Mouse (Mus musculus) granulocyte monocyte progenitor cell, adult 5-6 weeks (primary cell): ENCODE results near the gene Itgad. TPM values are rescaled to one million over a fixed set of nuclear protein-coding genes. Genes with fewer than 3 reads are reported as not detected.
A peak's percentile ranks its signal among the peaks of the same experiment; 100 is the strongest.

Source experiments
- ATAC-seq: replicated peaks from 2 replicates; pipeline ENCODE4 v1.8.0; 2016; ENCODE audit warnings: mild to moderate bottlenecking, moderate TSS enrichment, inconsistent platforms; ENCODE audit not compliant: poor library complexity, severe bottlenecking
- total RNA-seq, 2 experiments: library from RNA; stranded (forward) in 1 of 2; stranded (reverse) in 1 of 2; fragments of 200-712, 200-1000 nt in 1 of 2; fragments of >200 nt in 1 of 2; fragmentation: Nextera tagmentation in 1 of 2; gene quantifications; 2 replicates each; pipeline ENCODE4 v1.2.3; 2014 to 2017

Gene Itgad
- total RNA-seq (2014; fragmentation: Nextera tagmentation) (0.47 TPM in 1 of 2 replicates, not detected in the other), total RNA-seq (2017) (0.21 TPM in 1 of 2 replicates, not detected in the other)

DNA sequence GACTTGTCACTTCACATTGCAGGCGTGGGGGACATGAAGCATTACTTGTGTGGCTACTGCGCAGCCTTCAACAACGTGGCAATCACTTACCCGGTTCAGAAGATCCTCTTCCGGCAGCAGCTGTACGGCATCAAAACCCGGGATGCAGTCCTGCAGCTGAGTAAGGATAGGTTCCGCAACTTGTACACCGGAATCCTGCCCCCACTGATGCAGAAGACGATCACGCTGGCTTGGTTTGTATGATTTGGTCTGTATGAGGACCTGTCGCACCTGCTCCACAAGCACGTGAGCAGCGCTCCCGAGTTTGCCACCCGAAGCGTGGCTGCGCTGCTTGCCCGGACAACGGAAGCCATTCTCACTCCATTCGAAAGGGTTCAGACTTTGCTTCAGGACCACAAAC, at the start of gene Itgad:
Itgad (plus strand) TSS at position 301 of the 400 bp plus-strand sequence.
- ATAC-seq, result no peak

DNA sequence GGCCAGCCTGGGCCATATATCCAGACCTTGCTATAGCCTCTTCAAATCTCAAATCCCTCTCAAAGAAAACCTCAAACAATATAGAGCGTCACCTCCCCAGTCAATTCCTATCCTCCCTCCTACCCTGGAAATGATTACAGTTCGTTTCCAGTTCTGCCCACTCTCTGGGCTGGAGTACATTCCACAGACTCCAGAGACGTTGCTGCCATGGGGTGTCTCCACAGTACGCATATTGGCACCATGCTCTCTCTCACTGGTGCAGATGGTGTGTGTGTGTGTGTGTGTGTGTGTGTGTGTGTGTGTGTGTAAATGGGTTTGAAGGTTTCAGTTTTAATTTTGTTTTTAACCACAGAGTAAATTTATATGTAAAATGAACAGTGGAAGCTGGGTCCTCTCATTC, 48.9 kb upstream of the Itgad start:
- 0 out of 2 replicates have a peak, but pooled peaks have one; percentile 42 for ATAC-seq

DNA sequence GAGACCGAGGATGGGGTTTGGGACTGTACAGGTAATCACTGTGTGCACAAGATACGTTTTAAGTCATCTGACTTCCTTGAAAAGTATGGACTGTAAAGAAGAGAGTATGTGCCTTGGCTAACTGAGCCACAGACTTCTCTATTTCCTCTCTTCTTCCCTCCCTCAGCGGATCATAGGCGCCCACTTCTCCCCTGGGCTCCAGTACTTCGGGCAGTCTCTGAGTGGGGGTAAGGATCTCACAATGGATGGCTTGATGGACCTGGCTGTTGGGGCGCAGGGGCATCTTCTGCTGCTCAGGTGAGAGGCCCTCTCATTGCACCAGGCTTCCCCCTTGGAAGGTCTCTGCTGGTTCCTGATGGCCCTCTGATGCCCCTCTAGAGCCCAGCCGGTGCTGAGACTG, 46.7 kb upstream of the Itgad start:
- ATAC-seq, result no peak

DNA sequence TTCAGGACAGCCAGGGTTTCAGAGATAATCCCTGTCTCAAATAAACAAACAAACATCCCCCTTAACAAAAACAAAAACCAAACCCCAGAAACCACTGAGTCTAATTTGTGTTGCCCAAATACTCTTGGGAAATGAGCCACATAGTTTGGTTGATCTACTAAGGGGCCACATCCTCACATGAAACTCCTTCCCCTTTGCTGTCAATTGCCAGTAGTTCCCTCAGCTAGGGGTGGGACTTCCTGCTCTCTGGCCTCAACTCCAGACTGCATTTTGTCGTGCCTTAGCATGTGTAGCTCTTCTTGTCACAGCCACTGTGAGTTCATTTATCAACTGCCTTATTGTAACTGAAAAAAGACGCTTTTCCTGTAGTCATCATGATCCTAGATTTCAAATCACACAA, 43.9 kb upstream of the Itgad start:
- peak; percentile 84 for ATAC-seq

DNA sequence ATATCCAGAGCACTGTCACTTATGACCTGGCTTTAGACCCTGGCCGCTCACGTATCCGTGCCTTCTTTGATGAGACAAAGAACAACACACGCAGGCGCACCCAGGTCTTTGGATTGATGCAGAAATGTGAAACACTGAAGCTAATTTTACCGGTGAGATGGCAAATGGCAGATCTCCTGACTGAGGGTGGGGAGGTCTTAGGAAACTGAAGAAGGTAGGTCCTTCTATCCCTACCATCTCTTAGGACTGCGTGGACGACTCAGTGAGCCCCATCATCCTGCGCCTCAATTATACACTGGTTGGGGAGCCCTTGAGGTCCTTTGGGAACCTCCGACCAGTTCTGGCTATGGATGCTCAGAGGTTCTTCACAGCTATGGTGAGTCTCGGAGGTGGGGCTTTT, 42.0 kb upstream of the Itgad start:
- ATAC-seq, result no peak

DNA sequence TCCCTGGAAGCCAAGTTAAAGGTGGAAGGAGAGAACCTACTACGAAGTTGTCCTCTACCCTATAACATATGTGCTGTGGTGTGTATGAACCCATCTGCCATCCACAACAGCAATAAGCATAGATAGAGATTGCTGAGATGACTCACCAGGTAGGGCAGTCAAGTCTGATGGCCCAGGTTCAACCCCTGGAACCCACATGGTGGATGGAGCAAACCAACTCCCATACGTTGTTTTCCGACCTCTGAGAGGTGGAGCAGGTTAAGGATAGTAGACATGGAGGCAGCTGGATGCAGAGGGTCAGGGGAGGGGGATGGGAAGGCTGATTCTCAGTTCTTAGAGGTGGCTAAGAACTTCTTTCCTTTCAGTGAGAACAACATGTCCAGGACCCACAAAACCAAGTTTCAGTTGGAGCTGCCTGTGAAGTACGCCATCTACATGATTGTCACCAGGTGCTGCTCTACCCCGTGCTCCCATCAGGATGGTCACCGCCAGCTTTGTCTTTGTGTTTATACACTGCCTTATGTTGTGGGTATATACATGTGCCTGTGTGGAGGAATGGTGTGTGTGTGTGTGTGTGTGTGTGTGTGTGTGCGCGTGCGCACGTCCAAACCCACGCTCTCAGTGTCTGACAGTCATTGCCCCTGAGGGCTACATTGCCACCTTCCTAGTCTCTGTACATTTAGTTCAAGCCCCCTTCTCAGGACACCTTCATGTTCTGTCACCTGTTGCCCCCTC, 39.6 kb upstream of the Itgad start:
- ATAC-seq, result no peak

DNA sequence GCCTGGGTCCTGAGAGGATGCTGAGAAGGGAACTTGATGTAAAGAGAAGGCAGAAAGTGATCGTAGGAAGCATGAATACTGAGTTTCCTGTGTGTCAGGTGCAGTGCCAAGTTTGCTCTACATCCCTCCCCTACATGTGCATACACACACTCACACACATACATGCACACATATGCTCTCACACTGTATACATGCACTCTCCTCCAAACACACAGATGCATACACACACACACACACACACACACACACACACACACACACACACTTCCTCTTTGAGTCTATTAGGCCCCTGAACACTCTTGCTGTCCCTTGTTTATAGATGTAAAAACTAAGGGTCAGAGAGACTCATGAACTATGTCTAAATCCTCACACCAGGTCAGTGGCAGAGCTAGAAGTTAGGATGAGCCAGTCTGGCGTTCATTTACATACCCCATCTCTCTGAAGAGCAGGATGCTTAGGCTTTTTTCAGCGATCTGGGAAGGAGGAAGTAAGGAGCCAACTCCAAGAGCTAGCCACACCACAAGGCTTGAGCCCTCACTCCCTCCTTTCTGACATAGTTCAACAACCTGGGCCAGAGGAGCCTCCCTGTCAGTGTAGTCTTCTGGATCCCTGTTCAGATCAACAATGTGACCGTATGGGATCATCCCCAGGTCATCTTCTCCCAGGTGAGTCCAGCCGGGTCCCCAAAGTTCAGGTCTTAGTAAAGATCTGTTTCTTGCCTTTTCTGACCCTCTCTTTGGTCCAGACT, 38.8 kb upstream of the Itgad start:
- ATAC-seq, result peak; percentile 62

DNA sequence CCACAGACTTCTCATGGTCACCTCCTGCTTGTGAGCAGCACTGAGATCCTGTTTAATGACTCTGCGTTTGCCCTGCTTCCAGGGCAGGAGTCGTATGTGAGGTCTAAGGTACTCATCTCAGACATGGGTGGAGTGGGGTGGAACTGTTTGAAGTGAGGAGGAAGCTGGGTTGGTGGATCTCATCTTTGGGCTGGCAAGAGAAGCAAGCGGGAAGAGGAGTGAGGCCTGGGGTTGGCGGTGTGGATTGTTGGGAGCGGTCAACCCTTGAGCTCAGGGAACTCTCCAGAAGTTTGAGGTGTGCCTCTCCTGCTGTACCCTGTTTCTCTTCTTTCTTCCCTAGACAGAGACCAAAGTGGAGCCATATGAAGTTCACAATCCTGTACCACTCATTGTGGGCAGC, 37.8 kb upstream of the Itgad start:
- ATAC-seq, result no peak

DNA sequence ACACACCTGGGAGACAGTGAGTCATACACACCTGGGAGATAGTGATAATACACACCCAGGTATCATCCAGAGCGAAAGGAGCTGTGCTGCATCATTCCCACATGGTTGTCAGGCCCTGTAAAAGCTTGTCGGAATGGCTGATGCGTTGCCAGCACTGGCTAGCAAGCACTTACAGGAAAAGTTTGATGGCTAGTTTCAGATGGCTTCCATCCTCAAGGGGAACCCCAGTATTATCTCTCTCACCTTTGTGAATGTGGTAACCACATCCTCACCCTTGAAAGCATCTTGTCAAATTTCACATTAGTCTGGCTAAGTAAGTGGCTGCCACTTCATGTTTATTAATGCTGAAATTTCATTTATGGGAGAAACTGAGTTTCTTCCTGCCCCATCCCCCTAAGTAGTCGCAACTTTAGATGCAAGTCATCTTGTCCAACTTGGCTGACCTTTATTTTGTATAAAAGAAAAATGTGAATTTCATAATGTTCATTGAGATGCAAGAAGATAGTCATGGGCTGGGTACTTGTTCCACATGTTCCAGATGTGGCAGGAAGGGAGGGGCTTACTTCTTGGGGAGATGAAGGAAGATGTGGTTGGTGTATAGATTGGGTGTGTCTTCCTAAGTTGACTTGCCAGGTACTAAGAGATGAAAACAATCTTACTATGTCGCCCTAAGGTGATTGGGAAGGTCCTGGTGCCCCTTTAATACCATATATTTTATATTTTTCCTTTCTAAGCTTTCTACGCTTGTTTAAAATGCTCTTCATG, 34.3 kb upstream of the Itgad start:
- ATAC-seq, result no peak

DNA sequence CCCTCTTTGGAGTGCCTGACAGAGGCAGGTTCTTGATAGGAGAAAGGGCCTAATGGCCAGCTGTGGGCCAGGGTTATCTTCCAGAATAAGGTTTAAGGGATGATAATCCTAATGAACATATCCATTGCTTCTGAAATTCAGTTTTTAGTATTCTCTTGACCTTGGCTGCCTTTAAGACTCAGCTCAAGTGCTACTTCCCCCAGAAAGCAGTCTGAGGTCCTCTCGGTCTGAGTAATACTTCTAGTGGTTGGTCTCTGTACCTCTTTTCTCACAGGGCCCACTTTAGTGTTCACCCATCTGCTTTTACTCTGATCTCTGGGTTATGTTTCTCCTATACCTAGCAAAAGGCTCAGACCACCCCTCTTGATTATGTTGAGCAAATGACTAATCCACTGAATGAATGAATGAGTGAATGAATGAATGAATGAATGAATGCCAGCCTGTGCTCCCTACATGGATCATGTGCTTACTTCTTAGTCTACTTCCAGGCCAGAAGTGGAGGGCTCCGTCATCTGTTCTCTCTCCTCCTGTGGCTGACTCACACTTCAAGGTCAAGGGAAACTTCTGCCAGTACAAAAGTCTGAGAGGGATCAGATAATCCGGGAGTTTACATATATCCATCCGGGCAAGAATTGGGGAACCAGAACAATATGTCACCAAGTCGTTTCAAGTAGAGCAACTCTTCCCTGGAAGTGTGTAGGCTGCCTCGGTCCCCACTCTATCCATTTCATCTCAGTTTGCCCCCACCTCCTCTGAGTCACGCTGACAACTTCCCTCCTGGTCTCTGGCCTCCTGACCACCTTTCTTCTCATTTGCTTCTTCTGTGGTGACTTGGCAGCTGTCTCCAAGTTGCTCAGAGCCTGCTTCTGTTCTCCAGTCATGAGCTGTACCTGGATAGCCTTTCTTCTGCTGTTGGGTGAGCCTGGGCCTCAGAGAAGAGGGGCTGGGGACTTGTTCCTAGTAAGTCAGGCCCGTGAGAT, 25.1 kb upstream of the Itgad start, which contains the start of gene Itgax:
Itgax (plus strand) TSS at position 807 of the 980 bp plus-strand sequence.
- ATAC-seq, result peak; percentile 42

DNA sequence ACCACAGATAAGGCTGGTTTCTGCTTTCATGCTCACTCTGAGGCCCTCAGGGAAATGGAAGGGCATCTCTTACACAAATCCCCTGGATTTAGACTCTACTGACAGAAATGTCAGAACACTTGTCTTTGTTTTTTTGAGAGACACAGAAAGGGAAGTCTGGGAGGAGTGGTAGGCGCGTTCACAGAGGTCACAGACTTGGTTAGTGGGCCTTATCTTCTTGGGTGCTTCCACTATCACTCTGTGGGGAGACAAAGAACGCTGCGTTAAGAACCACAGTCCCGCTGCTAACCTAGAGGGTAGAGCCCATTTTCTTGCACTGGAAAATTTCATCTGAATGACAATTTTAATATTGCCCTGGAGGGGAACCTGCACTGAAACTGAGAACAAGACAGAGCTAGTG, 22.0 kb upstream of the Itgad start:
- ATAC-seq, result no peak

DNA sequence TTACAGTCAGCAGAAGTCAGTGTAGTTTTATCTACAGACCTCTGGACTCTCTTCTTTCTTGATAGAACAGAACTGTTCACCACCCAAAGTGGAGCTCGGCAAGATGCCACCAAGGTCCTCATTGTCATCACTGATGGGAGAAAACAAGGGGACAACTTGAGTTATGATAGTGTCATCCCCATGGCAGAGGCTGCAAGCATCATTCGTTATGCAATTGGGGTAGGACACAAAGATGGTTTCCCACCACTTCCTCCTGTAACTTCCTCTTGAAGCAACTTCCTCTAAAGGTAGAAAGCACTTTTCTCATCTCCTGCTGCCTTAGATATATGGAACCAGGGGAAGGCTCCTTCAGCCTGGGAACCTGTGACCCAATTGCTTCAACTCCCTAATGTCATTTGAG, 20.6 kb upstream of the Itgad start:
- peak; percentile 88 for ATAC-seq

DNA sequence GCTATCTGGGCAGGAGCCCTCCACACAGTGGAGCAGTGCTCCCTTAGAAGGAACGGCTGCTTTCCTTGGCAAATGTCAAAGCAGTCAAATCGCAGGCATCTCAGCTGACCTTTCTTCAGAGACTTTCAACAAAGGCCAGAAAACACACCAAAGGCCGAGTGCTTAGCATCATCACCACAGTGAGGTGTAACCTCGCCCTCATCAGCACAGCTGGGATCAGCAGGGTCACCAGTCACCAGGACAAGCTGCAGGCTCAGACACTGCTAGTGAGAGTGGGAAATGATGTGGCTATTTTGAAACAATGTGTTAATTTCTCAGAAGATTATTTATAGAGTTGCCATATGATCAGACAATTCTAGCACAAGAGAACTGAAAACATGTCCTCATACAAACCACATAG, 17.2 kb upstream of the Itgad start:
- no peak for ATAC-seq

DNA sequence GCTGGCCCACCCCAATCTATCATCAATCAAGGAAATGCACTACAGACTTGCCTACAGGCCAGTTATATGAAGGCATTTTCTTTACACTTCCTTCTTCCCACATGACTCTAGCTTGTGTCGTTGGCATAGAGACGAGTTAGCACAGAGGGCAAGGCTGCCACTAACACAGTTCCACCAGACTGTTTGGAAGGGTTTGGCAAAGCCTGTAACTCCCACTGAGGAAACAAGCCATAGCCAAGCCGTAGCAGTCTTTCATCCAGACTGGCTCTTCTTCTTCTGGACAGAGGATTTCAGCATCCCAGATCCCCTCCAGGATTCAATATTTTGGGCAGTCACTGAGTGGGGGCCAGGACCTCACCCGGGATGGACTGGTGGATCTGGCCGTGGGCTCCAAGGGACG, 14.6 kb upstream of the Itgad start:
- ATAC-seq, result no peak

DNA sequence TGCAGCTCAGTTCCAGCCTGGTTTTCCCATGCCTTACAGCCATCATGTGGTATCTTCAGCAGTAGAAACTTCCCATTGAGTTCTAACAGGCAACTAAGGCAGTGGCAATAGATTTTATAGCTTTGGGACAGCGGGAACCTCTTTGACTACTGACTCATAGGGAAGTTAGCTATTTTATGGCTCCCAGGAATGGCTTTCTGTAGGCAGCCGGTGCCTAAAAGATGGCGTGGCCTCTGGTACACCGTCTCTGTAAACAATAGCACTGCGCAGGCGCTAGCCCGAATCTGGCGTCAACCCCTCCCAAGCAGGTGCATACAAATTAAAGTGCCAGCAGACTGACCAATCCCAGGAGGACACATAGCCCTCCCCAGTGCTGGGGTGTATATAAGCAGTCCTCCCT, 3.2 kb upstream of the Itgad start:
- no peak for ATAC-seq

DNA sequence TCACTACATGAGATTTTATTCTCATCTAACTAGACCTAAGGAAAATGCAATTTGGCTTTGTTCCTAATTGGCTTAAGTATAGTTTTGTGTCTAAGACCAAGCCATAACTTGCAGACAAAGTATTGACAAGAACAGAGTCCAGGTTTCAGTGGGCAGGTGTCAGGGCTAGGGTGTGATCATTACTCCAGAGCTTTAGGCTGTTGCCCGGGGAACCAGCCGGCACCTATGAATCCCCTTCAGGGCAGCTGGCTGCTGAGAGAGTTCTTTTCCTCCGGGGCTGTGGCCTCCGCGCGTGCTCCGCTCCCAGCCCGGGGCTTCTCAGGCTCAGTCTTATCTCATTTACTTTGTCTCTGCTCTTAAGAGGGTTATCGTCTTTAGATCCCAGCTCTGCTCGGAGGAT, 748 bp downstream of the Itgad start:
- ATAC-seq, result no peak

DNA sequence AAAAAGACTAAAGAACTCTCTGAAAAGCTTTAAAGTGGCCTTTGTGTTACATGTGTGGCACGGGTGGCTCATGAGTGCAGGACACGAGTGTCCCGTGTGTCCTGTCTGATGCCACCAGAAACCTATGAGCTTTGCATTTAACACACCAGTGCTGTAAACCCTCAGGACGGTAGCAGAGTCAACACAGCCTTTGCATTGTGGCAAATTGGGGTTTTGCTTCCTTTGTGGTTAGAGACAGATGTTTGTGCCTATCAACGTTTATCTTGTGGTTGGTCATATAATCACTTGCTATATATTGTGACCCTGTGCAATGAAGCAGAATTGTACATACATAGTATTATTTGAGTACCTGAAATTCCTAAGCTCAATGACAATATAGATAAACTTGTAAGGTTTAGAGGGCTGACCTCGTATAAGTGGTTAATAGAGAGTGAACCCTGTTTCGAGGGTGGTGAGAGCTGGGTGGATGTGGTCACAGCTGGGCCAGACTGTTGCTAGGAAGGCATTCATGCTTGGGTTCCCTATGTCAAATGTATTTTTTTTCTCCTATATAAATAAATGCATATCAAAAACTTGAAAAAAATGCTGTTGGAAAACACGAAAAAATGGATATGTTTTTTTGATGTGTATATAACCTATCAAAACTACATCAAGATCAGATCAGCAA, 4.6 kb downstream of the Itgad start:
- ATAC-seq, result peak; percentile 92

DNA sequence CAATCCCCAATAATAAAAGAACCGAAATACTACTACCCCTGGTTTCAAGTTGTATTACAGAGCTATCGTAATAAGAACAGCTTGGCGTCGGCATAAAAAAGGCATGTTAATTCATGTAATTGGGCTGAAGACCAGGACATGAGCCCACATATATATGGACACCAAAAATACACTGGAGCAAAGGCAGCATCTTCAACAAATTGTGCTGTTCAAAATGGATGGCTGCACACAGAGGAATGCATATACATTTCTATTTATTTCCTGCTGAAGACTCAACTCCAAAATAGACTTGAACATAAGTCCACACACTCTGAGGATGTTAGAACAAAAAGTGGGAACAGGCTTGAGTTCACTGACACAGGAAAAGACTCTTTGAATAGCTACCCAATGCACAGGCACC, 9.8 kb downstream of the Itgad start:
- ATAC-seq, result no peak

DNA sequence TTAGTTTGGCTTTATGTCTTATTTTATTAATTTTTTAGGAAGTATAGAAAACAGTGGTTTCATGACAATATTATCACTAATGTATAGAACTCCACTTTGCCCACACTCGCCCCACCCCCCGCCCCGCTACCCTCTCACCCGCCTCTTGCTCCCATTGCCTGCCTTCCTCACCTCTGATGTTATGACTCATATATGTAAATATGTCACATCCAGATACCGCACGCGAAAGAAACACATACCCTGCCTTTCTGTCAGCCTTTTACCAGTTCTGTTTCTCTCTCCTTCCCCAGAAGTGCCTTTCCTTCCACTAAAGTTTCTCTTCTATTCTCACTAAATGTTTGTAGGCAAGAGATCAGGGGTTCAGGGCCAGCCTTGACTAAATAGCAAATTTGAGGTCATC, 12.2 kb downstream of the Itgad start:
- ATAC-seq, result no peak
